Mouse (Mus musculus): ENCODE results near the gene Hist1h2bb. TPM values are rescaled to one million over a fixed set of nuclear protein-coding genes. Genes with fewer than 3 reads are reported as not detected.

Gene Hist1h2bb
- total and polyA plus RNA-seq, 3 experiments = 4.3 to 1,704 (median 466) TPM

- DNase-seq (ENCODE audit: low spot score) = no peak
- peak; percentile 92 for TF ChIP-seq POLR2AphosphoS5 (IDR thresholded peaks at IDR 0.05; ENCODE audit: insufficient replicate concordance, low read depth, low read length)
- TF ChIP-seq TAL1 (conservative IDR thresholded peaks at IDR 0.05; ENCODE audit: low read depth, low read length) = no peak
- H3K4me1 ChIP-seq (ENCODE audit: insufficient read depth, low read depth, low read length) = peaks cover 33% of the 10 kb centered on the region
These were observed 10.8 kb downstream of the Hist1h2bb start for GRCm38 (mm10) chr13:23757211-23757773.

GRCm38 (mm10) chr13:23757921-23758320 lies 11.4 kb downstream of the Hist1h2bb start:
- H3K4me1 ChIP-seq (ENCODE audit: insufficient read depth, low read depth, low read length) = peaks cover 35% of the 10 kb centered on the region
- H3K4me3 ChIP-seq (ENCODE audit: low read depth, low read length) = no peak overlapping the region; the same call in 1 of the 2 replicates
- no peaks in the 10 kb centered on the region for H3K27me3 ChIP-seq (ENCODE audit: insufficient read depth, low read length)
- DNase-seq (ENCODE audit: low spot score) (no peak), ATAC-seq (ENCODE audit: extremely low read depth, insufficient number of reproducible peaks, low FRiP score, poor library complexity, severe bottlenecking) (no peak)
- TF ChIP-seq GATA2 (IDR thresholded peaks at IDR 0.05; ENCODE audit: borderline replicate concordance, low read depth, low read length) = no peak
- no peak for TF ChIP-seq CTCF (IDR thresholded peaks at IDR 0.05; ENCODE audit: low read depth, low read length)
- TF ChIP-seq POLR2AphosphoS5 (IDR thresholded peaks at IDR 0.05; ENCODE audit: insufficient replicate concordance, low read depth, low read length) = peak; percentile 87; the same call in 1 of the 2 replicates
- H3K36me3 ChIP-seq (replicated peaks) = no peaks in the 10 kb centered on the region
- no peaks in the 10 kb centered on the region for H3K9me3 ChIP-seq (replicated peaks)

More at GRCm38 (mm10) chr13:23757211-23757773, 10.8 kb downstream of the Hist1h2bb start:
- Histone ChIP-seq H3K27me3 (ENCODE audit: insufficient read depth, low read length) (no peaks in the 10 kb centered on the region), H3K9me3 (replicated peaks) (no peaks in the 10 kb centered on the region), H3K36me3 (replicated peaks) (no peaks in the 10 kb centered on the region), H3K4me3 (ENCODE audit: low read depth, low read length) (peak overlapping the region; percentile 63; the same call in 1 of the 2 replicates)
- ATAC-seq (ENCODE audit: extremely low read depth, insufficient number of reproducible peaks, low FRiP score, poor library complexity, severe bottlenecking) = no peak

GRCm38 (mm10) chr13:23759251-23759771 lies 12.8 kb downstream of the Hist1h2bb start:
- Histone ChIP-seq H3K9me3 (replicated peaks) (no peaks in the 10 kb centered on the region), H3K4me1 (ENCODE audit: insufficient read depth, low read depth, low read length) (peaks cover 46% of the 10 kb centered on the region), H3K36me3 (replicated peaks) (no peaks in the 10 kb centered on the region), H3K27me3 (ENCODE audit: insufficient read depth, low read length) (no peaks in the 10 kb centered on the region), H3K4me3 (ENCODE audit: low read depth, low read length) (no peak overlapping the region)
- TF ChIP-seq GATA1 (IDR thresholded peaks at IDR 0.05; ENCODE audit: borderline replicate concordance, low read length) (no peak), GATA2 (IDR thresholded peaks at IDR 0.05; ENCODE audit: borderline replicate concordance, low read depth, low read length) (no peak), POLR2AphosphoS5 (IDR thresholded peaks at IDR 0.05; ENCODE audit: insufficient replicate concordance, low read depth, low read length) (no peak), TAL1 (conservative IDR thresholded peaks at IDR 0.05; ENCODE audit: low read depth, low read length) (no peak), CTCF (IDR thresholded peaks at IDR 0.05; ENCODE audit: low read depth, low read length) (no peak)
- ATAC-seq (ENCODE audit: extremely low read depth, insufficient number of reproducible peaks, low FRiP score, poor library complexity, severe bottlenecking) (no peak), DNase-seq (ENCODE audit: low spot score) (no peak)

GRCm38 (mm10) chr13:23759916-23760239 lies 13.3 kb downstream of the Hist1h2bb start:
- no peak for DNase-seq (ENCODE audit: low spot score)
- TF ChIP-seq GATA2 (IDR thresholded peaks at IDR 0.05; ENCODE audit: borderline replicate concordance, low read depth, low read length) (no peak), CTCF (IDR thresholded peaks at IDR 0.05; ENCODE audit: low read depth, low read length) (no peak), GATA1 (IDR thresholded peaks at IDR 0.05; ENCODE audit: borderline replicate concordance, low read length) (no peak), TAL1 (conservative IDR thresholded peaks at IDR 0.05; ENCODE audit: low read depth, low read length) (no peak), POLR2AphosphoS5 (IDR thresholded peaks at IDR 0.05; ENCODE audit: insufficient replicate concordance, low read depth, low read length) (no peak)
- Histone ChIP-seq H3K4me1 (ENCODE audit: insufficient read depth, low read depth, low read length) (peaks cover 51% of the 10 kb centered on the region), H3K27me3 (ENCODE audit: insufficient read depth, low read length) (no peaks in the 10 kb centered on the region), H3K4me3 (ENCODE audit: low read depth, low read length) (peak overlapping the region; percentile 68; the same call in 1 of the 2 replicates), H3K9me3 (replicated peaks) (no peaks in the 10 kb centered on the region), H3K36me3 (replicated peaks) (no peaks in the 10 kb centered on the region)
- ATAC-seq (ENCODE audit: extremely low read depth, insufficient number of reproducible peaks, low FRiP score, poor library complexity, severe bottlenecking) = 0 out of 2 replicates have a peak, but pooled peaks have one; percentile 6

GRCm38 (mm10) chr13:23760240-23760971 lies 13.9 kb downstream of the Hist1h2bb start:
- no peak for ATAC-seq (ENCODE audit: extremely low read depth, insufficient number of reproducible peaks, low FRiP score, poor library complexity, severe bottlenecking)
- peaks cover 50% of the 10 kb centered on the region for H3K4me1 ChIP-seq (ENCODE audit: insufficient read depth, low read depth, low read length)
- no peaks in the 10 kb centered on the region for H3K36me3 ChIP-seq (replicated peaks)
- H3K27me3 ChIP-seq (ENCODE audit: insufficient read depth, low read length) = no peaks in the 10 kb centered on the region
- H3K9me3 ChIP-seq (replicated peaks) = no peaks in the 10 kb centered on the region
- H3K4me3 ChIP-seq (ENCODE audit: low read depth, low read length) = peak overlapping the region; percentile 68
- no peak for TF ChIP-seq GATA1 (IDR thresholded peaks at IDR 0.05; ENCODE audit: borderline replicate concordance, low read length)
- peak; percentile 98; the same call in 1 of the 2 replicates for TF ChIP-seq POLR2AphosphoS5 (IDR thresholded peaks at IDR 0.05; ENCODE audit: insufficient replicate concordance, low read depth, low read length)
- TF ChIP-seq GATA2 (IDR thresholded peaks at IDR 0.05; ENCODE audit: borderline replicate concordance, low read depth, low read length) = no peak
- TF ChIP-seq TAL1 (conservative IDR thresholded peaks at IDR 0.05; ENCODE audit: low read depth, low read length) = no peak
- DNase-seq (ENCODE audit: low spot score) = peak; percentile 41

- DNase-seq (ENCODE audit: low spot score) = peak; percentile 74
- no peaks in the 10 kb centered on the region for H3K27me3 ChIP-seq (ENCODE audit: insufficient read depth, low read length)
- ATAC-seq (ENCODE audit: extremely low read depth, insufficient number of reproducible peaks, low FRiP score, poor library complexity, severe bottlenecking) = peak; percentile 45
- TF ChIP-seq TAL1 (conservative IDR thresholded peaks at IDR 0.05; ENCODE audit: low read depth, low read length) = no peak
- TF ChIP-seq POLR2AphosphoS5 (IDR thresholded peaks at IDR 0.05; ENCODE audit: insufficient replicate concordance, low read depth, low read length) = peak; percentile 90; the same call in 1 of the 2 replicates
- peak within 1 kb of the TSS; percentile 68 for H3K4me3 ChIP-seq (ENCODE audit: low read depth, low read length)
- H3K36me3 ChIP-seq (replicated peaks) = no peaks in the 10 kb centered on the region
- no peaks in the 10 kb centered on the region for H3K9me3 ChIP-seq (replicated peaks)
- H3K4me1 ChIP-seq (ENCODE audit: insufficient read depth, low read depth, low read length) = peaks cover 47% of the 10 kb centered on the region
These were observed 14.7 kb downstream of the Hist1h2bb start, which contains the start of gene Hist1h4a for GRCm38 (mm10) chr13:23760972-23761864. Gene Hist1h4a, minus strand, starts transcription at chr13:23761230.

Measured in G1E (cell line).